Mouse (Mus musculus): Measurements from ENCODE around the gene Stard10. TPM values are rescaled to one million over a fixed set of nuclear protein-coding genes. Genes with fewer than 3 reads are reported as not detected.

Stard10 gene
- polyA plus RNA-seq, 1 experiment from 2014 or later = 35.4 TPM

DNA sequence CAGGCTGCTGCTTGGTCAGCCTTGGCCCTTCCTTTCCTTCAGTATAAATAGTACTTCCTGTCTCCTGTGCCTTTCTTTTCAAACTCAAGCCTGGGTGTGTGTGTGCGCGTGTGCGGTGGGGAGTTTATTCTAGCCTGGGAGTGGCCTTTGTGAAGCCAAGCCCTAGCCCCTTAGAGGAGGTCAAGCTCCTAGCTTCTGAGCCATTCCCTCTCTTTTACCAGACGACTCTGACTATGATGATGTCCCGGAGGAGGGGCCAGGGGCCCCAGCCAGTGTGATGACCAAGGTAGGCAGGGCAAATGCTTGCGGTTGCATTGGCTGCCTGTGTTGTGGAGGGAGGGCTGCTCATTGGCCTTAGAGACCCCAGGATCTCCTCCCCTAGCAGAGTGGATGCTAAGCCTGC is 68.4 kb downstream of the Stard10 start:
- Histone ChIP-seq H3K27me3 (ENCODE audit: insufficient read depth, low read length) (no peaks in the 10 kb centered on the region), H3K9ac (no peak overlapping the region), H3K4me1 (ENCODE audit: insufficient read depth) (peaks cover 25% of the 10 kb centered on the region), H3K27ac (ENCODE audit: low read depth) (peak overlapping the region; percentile 87), H3K4me3 (ENCODE audit: low read depth, low read length) (no peak overlapping the region), H3K9me3 (ENCODE audit: low read depth, low read length) (no peaks in the 10 kb centered on the region), H3K36me3 (ENCODE audit: insufficient read depth) (peaks cover 33% of the 10 kb centered on the region), H3K4me2 (peak overlapping the region; percentile 48)
- DNase-seq (peak; percentile 73), ATAC-seq (ENCODE audit: insufficient read depth) (peak; percentile 55)
- no peak for TF ChIP-seq CTCF (IDR thresholded peaks at IDR 0.05; ENCODE audit: low read depth)
- 17% methylated on average over 6 of the region's 6 CpGs for WGBS

DNA sequence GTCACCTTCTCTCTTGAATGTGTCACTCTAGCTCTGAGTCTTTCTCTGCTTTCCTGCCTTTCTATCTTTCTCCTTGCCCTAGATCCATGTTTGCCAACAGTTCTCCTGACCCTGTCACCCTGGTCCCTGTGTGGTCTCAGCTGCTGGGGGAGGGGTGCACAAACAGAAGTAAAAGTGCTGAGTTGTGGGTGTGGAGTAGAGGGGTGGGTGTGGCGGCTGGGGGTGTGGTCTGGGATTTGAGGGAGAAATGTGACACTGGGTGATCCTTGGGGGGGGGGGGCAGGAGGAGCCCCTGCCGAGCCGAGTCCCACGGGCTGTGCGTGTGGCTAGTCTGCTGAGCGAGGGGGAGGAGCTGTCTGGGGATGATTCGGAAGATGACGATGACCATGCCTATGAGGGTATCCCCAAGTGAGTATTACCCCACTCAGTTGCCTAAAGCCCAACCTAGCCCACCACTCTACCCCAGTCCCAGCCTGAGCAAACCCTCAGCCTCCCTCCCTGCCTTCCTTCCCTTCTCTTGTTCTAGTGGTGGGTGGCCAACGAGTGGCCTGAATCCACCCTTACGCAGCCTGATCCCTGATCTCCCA is 69.1 kb downstream of the Stard10 start:
- ATAC-seq (ENCODE audit: insufficient read depth) (peak; percentile 64), DNase-seq (peak; percentile 77)
- no peak overlapping the region for H3K4me3 ChIP-seq (ENCODE audit: low read depth, low read length)
- peak overlapping the region; percentile 87 for H3K27ac ChIP-seq (ENCODE audit: low read depth)
- no peaks in the 10 kb centered on the region for H3K27me3 ChIP-seq (ENCODE audit: insufficient read depth, low read length)
- H3K9ac ChIP-seq = no peak overlapping the region
- WGBS = 23% methylated on average over 10 of the region's 10 CpGs
- no peak for TF ChIP-seq CTCF (IDR thresholded peaks at IDR 0.05; ENCODE audit: low read depth)
- peaks cover 25% of the 10 kb centered on the region for H3K4me1 ChIP-seq (ENCODE audit: insufficient read depth)
- H3K36me3 ChIP-seq (ENCODE audit: insufficient read depth) = peaks cover 38% of the 10 kb centered on the region
- H3K4me2 ChIP-seq = peak overlapping the region; percentile 48
- no peaks in the 10 kb centered on the region for H3K9me3 ChIP-seq (ENCODE audit: low read depth, low read length)

DNA sequence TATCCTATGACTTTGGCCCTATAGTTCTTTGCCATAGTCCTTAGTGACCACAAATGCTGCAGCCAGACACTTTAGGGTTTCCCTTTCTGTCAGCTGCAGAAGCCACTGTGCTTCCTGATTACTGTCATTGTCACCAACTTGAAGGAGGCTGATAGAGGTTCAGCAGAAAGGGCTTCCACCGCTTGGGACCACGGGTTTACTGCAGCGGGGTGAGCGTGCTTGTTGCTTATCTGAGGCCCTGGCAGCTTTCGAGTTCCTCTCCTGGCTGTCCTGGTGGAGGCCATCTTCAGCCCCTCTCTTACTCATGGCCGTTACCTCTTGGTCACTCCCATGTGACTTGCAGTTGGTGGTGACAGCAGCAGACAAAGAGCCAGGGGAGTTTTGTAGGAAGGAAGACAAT is 72.4 kb downstream of the Stard10 start:
- no peak for TF ChIP-seq CTCF (IDR thresholded peaks at IDR 0.05; ENCODE audit: low read depth)

DNA sequence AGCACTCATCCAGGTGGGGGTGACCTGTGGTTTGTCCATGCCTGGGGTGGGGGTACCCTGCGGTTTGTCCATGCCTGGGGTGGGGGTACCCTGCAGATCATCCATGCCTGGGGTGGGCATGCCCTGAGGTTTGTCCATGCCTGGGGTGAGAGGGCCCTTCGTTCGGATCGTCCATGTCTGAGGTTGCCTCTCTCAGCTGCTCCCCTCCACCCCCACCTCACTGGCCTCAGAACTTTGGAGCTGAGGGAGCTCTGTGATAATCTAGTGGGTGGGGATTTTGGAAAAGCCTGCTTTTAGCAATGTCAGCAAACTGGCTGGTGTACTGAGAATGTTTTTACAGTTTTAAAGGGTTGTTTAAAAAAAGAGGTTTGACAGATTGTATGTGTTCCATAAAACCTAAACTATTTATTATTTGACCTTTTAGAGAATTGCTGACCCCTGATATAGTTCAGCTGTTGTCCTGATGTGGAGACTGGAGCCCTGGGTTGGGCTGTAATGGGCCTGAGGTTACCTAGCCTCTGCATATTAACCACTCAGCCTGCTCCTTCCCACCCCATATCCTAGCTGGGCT is 75.1 kb downstream of the Stard10 start:
- Histone ChIP-seq H3K4me2 (peak overlapping the region; percentile 33), H3K27me3 (ENCODE audit: insufficient read depth, low read length) (no peaks in the 10 kb centered on the region), H3K27ac (ENCODE audit: low read depth) (peak overlapping the region; percentile 99), H3K4me1 (ENCODE audit: insufficient read depth) (peaks cover 14% of the 10 kb centered on the region), H3K9me3 (ENCODE audit: low read depth, low read length) (no peaks in the 10 kb centered on the region), H3K9ac (peak overlapping the region; percentile 13; the same call in 1 of the 2 replicates), H3K36me3 (ENCODE audit: insufficient read depth) (peaks cover 47% of the 10 kb centered on the region), H3K4me3 (ENCODE audit: low read depth, low read length) (no peak overlapping the region)
- no peak for TF ChIP-seq CTCF (IDR thresholded peaks at IDR 0.05; ENCODE audit: low read depth)
- DNase-seq (peak; percentile 84), ATAC-seq (ENCODE audit: insufficient read depth) (peak; percentile 14; the same call in 1 of the 2 replicates)
- 33% methylated on average over 4 of the region's 4 CpGs for WGBS

More for the DNA sequence above, 72.4 kb downstream of the Stard10 start:
- no peaks in the 10 kb centered on the region for H3K27me3 ChIP-seq (ENCODE audit: insufficient read depth, low read length)
- H3K4me1 ChIP-seq (ENCODE audit: insufficient read depth) = peaks cover 38% of the 10 kb centered on the region
- H3K27ac ChIP-seq (ENCODE audit: low read depth) = no peak overlapping the region
- 75% methylated on average over 6 of the region's 6 CpGs for WGBS
- H3K4me3 ChIP-seq (ENCODE audit: low read depth, low read length) = no peak overlapping the region
- no peak overlapping the region for H3K9ac ChIP-seq
- H3K9me3 ChIP-seq (ENCODE audit: low read depth, low read length) = no peaks in the 10 kb centered on the region
- H3K36me3 ChIP-seq (ENCODE audit: insufficient read depth) = peaks cover 38% of the 10 kb centered on the region
- DNase-seq (no peak), ATAC-seq (ENCODE audit: insufficient read depth) (no peak)
- H3K4me2 ChIP-seq = no peak overlapping the region

DNA sequence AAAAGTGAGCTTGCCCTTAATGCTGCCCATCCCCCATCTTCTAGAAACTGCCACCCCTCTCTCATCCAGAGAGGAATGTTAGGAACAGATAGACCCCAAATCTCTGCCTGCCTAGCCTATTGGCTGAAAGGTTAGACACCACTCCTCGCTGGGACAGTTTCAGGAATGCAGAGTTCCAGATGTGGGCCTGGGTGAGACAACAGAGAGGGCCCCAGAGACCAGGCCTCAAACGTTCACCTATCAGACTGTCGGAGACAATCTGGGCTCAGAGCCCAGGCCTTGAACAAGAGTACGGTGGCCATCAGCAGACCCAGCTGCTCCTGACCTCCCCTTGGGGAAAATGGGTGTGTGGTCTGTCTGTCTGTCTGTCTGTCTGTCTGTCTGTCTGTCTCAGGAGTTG is 76.1 kb downstream of the Stard10 start:
- DNase-seq (peak; percentile 77), ATAC-seq (ENCODE audit: insufficient read depth) (peak; percentile 4; the same call in 1 of the 2 replicates)
- WGBS = 30% methylated on average over 4 of the region's 4 CpGs
- no peak for TF ChIP-seq CTCF (IDR thresholded peaks at IDR 0.05; ENCODE audit: low read depth)
- Histone ChIP-seq H3K36me3 (ENCODE audit: insufficient read depth) (peaks cover 47% of the 10 kb centered on the region), H3K9me3 (ENCODE audit: low read depth, low read length) (no peaks in the 10 kb centered on the region), H3K4me3 (ENCODE audit: low read depth, low read length) (no peak overlapping the region), H3K27me3 (ENCODE audit: insufficient read depth, low read length) (no peaks in the 10 kb centered on the region), H3K27ac (ENCODE audit: low read depth) (peak overlapping the region; percentile 99), H3K4me1 (ENCODE audit: insufficient read depth) (peaks cover 14% of the 10 kb centered on the region), H3K9ac (peak overlapping the region; percentile 1; the same call in 1 of the 2 replicates), H3K4me2 (peak overlapping the region; percentile 40)

DNA sequence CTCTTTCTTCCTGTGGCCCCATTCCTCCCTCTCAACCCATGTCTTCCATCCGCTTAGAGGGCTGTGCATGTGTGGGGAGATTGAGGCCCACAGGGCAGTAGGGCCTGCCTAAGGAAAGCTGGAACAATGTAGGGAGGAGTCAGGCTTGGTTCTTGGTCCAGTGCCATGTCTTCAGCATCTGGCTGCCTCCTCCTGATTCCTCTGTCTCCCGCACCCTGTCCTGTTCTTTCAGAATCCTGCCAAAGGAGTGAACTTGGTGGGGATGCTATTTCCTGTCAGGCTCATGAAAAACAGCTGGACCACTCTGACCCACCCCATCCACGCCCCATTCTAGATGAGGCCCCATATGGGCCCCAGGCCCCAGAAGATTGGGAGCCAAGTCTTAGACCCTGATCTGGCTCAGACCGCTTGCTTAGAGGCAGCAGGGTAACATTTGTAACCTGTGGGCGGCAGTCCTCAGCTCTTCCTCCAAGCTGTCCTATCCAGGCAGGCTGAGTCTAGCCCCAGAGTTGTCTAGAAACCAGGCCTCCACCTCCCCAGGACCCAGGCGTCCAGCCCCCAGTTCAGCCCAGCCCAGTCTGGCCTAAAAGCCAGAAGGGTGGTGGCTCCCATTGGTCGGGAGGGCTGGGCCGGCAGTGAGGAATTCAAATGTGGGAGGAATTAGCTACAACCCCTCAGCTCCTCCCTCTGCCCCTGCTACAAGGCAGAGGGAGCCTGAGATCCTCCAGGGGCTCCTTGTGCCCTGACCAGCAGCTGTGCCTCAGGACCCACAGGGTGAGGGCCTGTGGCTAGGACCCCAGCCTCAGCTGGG is 77.0 kb downstream of the Stard10 start:
- H3K27me3 ChIP-seq (ENCODE audit: insufficient read depth, low read length) = no peaks in the 10 kb centered on the region
- peak overlapping the region; percentile 99 for H3K27ac ChIP-seq (ENCODE audit: low read depth)
- peak overlapping the region; percentile 48 for H3K4me3 ChIP-seq (ENCODE audit: low read depth, low read length)
- no peaks in the 10 kb centered on the region for H3K9me3 ChIP-seq (ENCODE audit: low read depth, low read length)
- peak; percentile 94 for DNase-seq
- ATAC-seq (ENCODE audit: insufficient read depth) = peak; percentile 91
- WGBS = 21% methylated on average over 8 of the region's 8 CpGs
- peak overlapping the region; percentile 54 for H3K9ac ChIP-seq
- H3K36me3 ChIP-seq (ENCODE audit: insufficient read depth) = peaks cover 49% of the 10 kb centered on the region
- peak overlapping the region; percentile 79 for H3K4me2 ChIP-seq
- no peak for TF ChIP-seq CTCF (IDR thresholded peaks at IDR 0.05; ENCODE audit: low read depth)
- H3K4me1 ChIP-seq (ENCODE audit: insufficient read depth) = peaks cover 14% of the 10 kb centered on the region

DNA sequence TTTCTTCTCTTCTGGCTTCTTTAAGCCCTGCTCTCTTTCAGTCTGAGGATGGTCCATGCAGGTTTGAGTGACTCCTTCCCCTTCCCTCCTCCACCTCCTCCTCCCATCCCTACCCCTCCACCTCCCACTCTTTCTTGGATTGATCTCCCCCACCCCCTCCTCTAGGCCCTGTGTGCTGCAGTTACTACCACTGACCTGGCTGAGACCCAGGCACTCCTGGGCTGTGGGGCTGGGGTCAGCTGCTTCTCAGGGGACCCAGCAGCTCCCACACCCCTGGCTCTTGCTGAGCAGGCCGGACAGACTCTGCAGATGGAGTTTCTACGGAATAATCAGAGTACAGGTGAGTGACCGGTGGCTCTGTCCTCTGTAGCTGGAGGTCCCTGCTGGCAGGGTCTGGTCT is 77.7 kb downstream of the Stard10 start:
- Histone ChIP-seq H3K9me3 (ENCODE audit: low read depth, low read length) (no peaks in the 10 kb centered on the region), H3K4me1 (ENCODE audit: insufficient read depth) (peaks cover 14% of the 10 kb centered on the region), H3K9ac (peak overlapping the region; percentile 54), H3K36me3 (ENCODE audit: insufficient read depth) (peaks cover 50% of the 10 kb centered on the region), H3K4me2 (peak overlapping the region; percentile 79), H3K4me3 (ENCODE audit: low read depth, low read length) (peak overlapping the region; percentile 48), H3K27ac (ENCODE audit: low read depth) (peak overlapping the region; percentile 99), H3K27me3 (ENCODE audit: insufficient read depth, low read length) (no peaks in the 10 kb centered on the region)
- no peak for TF ChIP-seq CTCF (IDR thresholded peaks at IDR 0.05; ENCODE audit: low read depth)
- DNase-seq (no peak), ATAC-seq (ENCODE audit: insufficient read depth) (peak; percentile 2; the same call in 1 of the 2 replicates)
- WGBS = 46% methylated on average over 3 of the region's 3 CpGs

Data from lung, embryonic 14.5 days (tissue).